Mouse (Mus musculus): ENCODE data around the gene Slc6a1.
A peak's percentile ranks its signal among the peaks of the same experiment; 100 is the strongest.

The Slc6a1 gene

GRCm38 (mm10) chr6:114282469-114283277 is at the start of gene Slc6a1:
Gene Slc6a1, plus strand, starts transcription at chr6:114282635.
- DNase-seq: peak; percentile 77

- no peak for DNase-seq
Measured at GRCm38 (mm10) chr6:114238892-114239644, 43.4 kb upstream of the Slc6a1 start.

- DNase-seq: no peak
Measured at GRCm38 (mm10) chr6:114245665-114246064, 36.8 kb upstream of the Slc6a1 start.

GRCm38 (mm10) chr6:114250311-114250710 is 32.1 kb upstream of the Slc6a1 start:
- DNase-seq: peak; percentile 81

- no peak for DNase-seq
Measured at GRCm38 (mm10) chr6:114254927-114255326, 27.5 kb upstream of the Slc6a1 start.

GRCm38 (mm10) chr6:114257762-114258361 is 24.6 kb upstream of the Slc6a1 start:
- DNase-seq: no peak

- DNase-seq: no peak
Measured at GRCm38 (mm10) chr6:114258661-114259193, 23.7 kb upstream of the Slc6a1 start.

GRCm38 (mm10) chr6:114261609-114262008 is 20.8 kb upstream of the Slc6a1 start:
- no peak for DNase-seq

GRCm38 (mm10) chr6:114264010-114264409 is 18.4 kb upstream of the Slc6a1 start:
- DNase-seq: no peak

GRCm38 (mm10) chr6:114264426-114264825 is 18.0 kb upstream of the Slc6a1 start:
- DNase-seq: no peak

- DNase-seq: no peak
Measured at GRCm38 (mm10) chr6:114266273-114266672, 16.2 kb upstream of the Slc6a1 start.

GRCm38 (mm10) chr6:114267979-114268378 is 14.5 kb upstream of the Slc6a1 start:
- DNase-seq: no peak

GRCm38 (mm10) chr6:114269589-114269988 is 12.8 kb upstream of the Slc6a1 start:
- no peak for DNase-seq

GRCm38 (mm10) chr6:114270799-114271198 is 11.6 kb upstream of the Slc6a1 start:
- no peak for DNase-seq

GRCm38 (mm10) chr6:114272279-114272678 is 10.2 kb upstream of the Slc6a1 start:
- DNase-seq: peak; percentile 52

GRCm38 (mm10) chr6:114273997-114274728 is 8.3 kb upstream of the Slc6a1 start:
- no peak for DNase-seq

- DNase-seq: no peak
Measured at GRCm38 (mm10) chr6:114275800-114276199, 6.6 kb upstream of the Slc6a1 start.

GRCm38 (mm10) chr6:114283278-114283770 is 889 bp downstream of the Slc6a1 start:
- DNase-seq: no peak

GRCm38 (mm10) chr6:114283927-114284703 is 1.7 kb downstream of the Slc6a1 start:
- DNase-seq: no peak

- DNase-seq: no peak
Measured at GRCm38 (mm10) chr6:114285424-114285823, 3.0 kb downstream of the Slc6a1 start.

GRCm38 (mm10) chr6:114289106-114289505 is 6.7 kb downstream of the Slc6a1 start:
- DNase-seq: no peak

GRCm38 (mm10) chr6:114290184-114290583 is 7.7 kb downstream of the Slc6a1 start:
- DNase-seq: no peak
